Mouse (Mus musculus) central nervous system, embryonic 14 days (tissue): ENCODE data around the gene Olfr394. TPM values are rescaled to one million over a fixed set of nuclear protein-coding genes. Genes with fewer than 3 reads are reported as not detected.

Experiments
- polyA plus RNA-seq: library from polyadenylated mRNA; depleted of rRNA; stranded (reverse); fragments of >200 nt; gene quantifications from 2 replicates; pipeline ENCODE4 v1.2.3, GENCODE M21; 2012; rRNA removed

Gene Olfr394
- polyA plus RNA-seq, result not detected in 2 replicates

DNA sequence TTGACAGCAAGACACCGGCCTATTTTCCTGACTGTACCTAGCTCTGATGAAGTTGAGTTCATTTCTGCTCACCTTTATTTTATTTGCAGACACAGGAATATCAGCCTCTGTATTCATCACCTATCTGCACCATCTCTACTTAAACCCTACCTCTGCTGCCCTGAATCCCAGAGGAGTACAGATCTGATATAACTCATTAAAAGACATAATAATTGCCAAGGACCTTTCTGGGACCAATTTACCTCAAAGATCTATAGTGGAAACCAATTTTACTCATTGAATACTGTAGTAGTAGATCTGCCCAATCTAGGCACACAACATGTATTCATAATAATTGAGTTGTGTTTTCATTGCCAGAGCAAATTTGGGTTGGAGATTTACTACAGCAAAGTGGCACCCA lies at the start of gene Olfr394:
Olfr394 (minus strand) TSS at position 101 of the 400 bp plus-strand sequence.

DNA sequence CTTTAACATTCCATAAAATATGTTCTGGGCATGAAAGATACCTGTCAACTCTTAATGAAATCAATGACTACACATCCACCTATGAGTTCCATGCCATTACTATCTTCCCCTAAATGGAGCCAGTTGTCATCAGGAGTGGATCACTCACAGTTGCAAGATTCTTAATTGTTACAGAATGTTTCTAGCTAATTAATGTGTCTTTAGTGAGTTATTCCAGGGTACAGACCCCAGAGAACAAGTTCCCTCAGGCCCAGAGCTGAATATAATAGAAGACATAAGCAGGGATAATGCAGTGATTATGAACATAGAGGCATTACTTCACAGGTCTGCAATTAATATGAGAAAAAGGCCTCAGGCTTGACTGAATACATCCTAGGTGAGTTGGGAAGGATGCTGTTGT lies 45.8 kb upstream of the Olfr394 start, which contains the start of gene Olfr23:
Olfr23 (plus strand) TSS at position 301 of the 400 bp plus-strand sequence.

DNA sequence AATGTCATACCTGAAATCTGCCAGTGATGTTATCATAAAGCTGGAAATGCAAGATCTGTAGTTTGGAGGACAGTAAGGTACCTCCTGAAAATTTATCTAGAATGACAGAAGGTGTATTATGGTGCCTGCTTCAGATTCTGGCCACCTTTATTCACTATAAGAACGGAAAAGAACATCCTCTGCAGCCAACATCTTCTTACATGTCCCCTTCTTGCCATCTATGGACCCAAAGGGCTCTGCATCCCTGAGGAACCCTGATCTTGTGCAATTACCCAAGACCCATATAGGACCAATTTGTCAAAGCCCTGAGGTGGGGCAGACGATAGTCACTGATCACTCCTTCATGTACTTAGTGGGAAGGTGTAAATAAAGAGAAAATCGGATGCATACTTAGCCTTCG lies 18.6 kb upstream of the Olfr394 start, which contains the start of gene Olfr395:
Olfr395 (minus strand) TSS at position 101 of the 400 bp plus-strand sequence.

DNA sequence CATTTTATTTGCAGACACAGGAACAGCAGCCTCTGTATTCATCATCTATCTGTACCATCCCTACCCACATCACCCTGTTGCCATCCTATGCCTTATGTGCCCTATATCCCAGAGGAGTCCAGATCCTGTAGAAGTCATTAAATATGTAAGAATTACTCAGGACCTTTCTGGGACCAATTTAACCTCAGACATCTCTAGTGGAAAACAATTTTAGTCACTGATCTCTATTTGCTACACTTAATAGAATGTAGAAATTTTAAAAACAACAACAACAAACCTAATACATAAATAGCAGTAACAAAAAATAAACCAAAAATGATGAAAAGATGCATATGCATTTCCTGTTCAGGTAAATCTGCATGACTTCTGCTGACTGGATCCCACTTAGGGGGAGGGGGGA lies 39.2 kb downstream of the Olfr394 start, which contains the start of gene Olfr393:
Olfr393 (minus strand) TSS at position 101 of the 400 bp plus-strand sequence.

Other genes with a start within 250 kb of the Olfr394 start
- not detected in 2 replicates for gene Zfp735, start 202.0 kb downstream of the Olfr394 start, polyA plus RNA-seq
- not detected in 2 replicates for gene Olfr389, start 110.1 kb downstream of the Olfr394 start, polyA plus RNA-seq
- gene Olfr390, start 107.8 kb downstream of the Olfr394 start, polyA plus RNA-seq, result not detected in 2 replicates
- gene Olfr391-ps, start 87.7 kb downstream of the Olfr394 start, polyA plus RNA-seq, result not detected in 2 replicates
- gene Olfr392, start 73.7 kb downstream of the Olfr394 start, polyA plus RNA-seq, result not detected in 2 replicates
- gene Olfr393, start 39.3 kb downstream of the Olfr394 start, polyA plus RNA-seq, result not detected in 2 replicates
- gene Olfr395, start 18.5 kb upstream of the Olfr394 start, polyA plus RNA-seq, result not detected in 2 replicates
- gene Olfr23, start 45.9 kb upstream of the Olfr394 start, polyA plus RNA-seq, result not detected in 2 replicates
- gene Olfr397, start 70.0 kb upstream of the Olfr394 start, polyA plus RNA-seq, result not detected in 2 replicates
- not detected in 2 replicates for gene Olfr398, start 99.6 kb upstream of the Olfr394 start, polyA plus RNA-seq
- gene Olfr139, start 165.8 kb upstream of the Olfr394 start, polyA plus RNA-seq, result not detected in 2 replicates
- not detected in 2 replicates for gene Olfr399, start 165.8 kb upstream of the Olfr394 start, polyA plus RNA-seq
- gene Zfp616, start 179.2 kb upstream of the Olfr394 start, polyA plus RNA-seq, result not detected in 2 replicates
- not detected in 2 replicates for gene Olfr401, start 222.9 kb upstream of the Olfr394 start, polyA plus RNA-seq